Mouse (Mus musculus) cortical plate, adult 2 months (tissue): Measurements from ENCODE around the gene Fbxl17.

Experiments used
- CTCF ChIP-seq: fragments of 200-500 bp; IDR thresholded peaks from 2 replicates; pipeline ENCODE4 v1.5.1; 2011; ENCODE audit warnings: mild to moderate bottlenecking, control low read depth, low read length; ENCODE audit not compliant: insufficient read depth; ENCODE audit errors: extremely low read depth
- POLR2A ChIP-seq: fragments of 200-500 bp; IDR thresholded peaks from 2 replicates; pipeline ENCODE4 v1.6.1; 2011; ENCODE audit warnings: mild to moderate bottlenecking, low read length, control low read depth; ENCODE audit not compliant: insufficient read depth; ENCODE audit errors: extremely low read depth

DNA sequence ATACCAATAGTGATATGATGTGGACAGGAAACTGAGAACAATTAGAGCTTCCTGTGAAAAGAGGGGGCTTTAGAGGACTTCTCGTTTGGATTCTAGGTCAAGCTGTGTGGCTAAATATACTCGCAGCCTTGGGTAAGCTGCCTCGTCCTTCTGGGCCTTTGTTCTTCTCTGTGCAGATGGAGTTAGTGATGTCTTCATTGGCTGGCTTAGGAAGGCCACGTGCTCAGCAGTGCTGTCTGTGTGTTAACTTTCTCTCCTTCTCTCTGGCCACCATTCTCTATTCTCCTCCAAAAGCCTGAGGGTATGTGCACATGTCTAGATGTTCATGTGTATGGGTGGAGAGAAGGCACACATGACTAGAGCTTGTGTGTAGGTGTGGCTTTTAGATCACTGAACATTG lies 470.7 kb downstream of the Fbxl17 start:
- TF ChIP-seq CTCF (no peak), POLR2A (no peak)
